Mouse (Mus musculus) small intestine, adult 2 months (tissue): Measurements from ENCODE around the gene Rasa3.

Source experiments
- CTCF ChIP-seq: fragments of 200-500 bp; IDR thresholded peaks from 2 replicates; pipeline ENCODE4 v1.5.1; 2012; ENCODE audit warnings: low read depth, mild to moderate bottlenecking, control low read depth, inconsistent platforms, low read length, moderate library complexity, mixed read lengths; ENCODE audit not compliant: insufficient replicate concordance, insufficient read length; ENCODE audit errors: extremely low read depth
- POLR2A ChIP-seq: fragments of 200-500 bp; IDR thresholded peaks from 2 replicates; pipeline ENCODE4 v1.6.1; 2012; ENCODE audit warnings: low read depth, mild to moderate bottlenecking, control low read depth, inconsistent platforms, low read length, moderate library complexity

DNA sequence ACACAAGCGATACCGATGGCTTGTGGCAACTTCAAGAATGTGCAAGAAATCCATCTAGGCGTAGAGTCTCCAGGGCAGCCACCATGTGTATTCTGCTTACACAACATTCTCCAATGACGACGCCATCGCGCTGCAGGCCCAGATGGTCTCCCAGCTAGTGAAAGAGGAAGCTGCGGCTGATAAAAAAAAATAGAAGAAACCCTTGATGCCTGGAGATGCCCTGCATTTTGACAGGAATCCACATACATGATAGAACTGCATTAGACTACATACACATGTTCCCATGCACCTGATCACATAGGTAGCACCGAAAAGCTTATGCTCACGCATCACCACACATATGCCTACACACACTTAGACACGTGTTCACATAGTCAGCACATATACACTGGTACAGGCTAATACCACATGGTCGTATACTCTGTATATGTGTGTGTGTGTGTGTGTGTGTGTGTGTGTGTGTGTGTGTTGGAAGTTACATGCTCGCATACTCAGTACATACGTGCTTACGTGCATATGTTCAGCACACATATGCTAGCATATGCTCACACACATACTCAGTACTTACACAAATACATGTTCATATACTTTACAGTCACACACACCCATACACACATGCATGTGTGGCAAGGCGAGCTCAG, 8.4 kb upstream of the Rasa3 start:
- TF ChIP-seq POLR2A (no peak), CTCF (no peak)
